Mouse (Mus musculus) midbrain, embryonic 12.5 days (tissue): ENCODE results near the gene Pcyox1. TPM values are rescaled to one million over a fixed set of nuclear protein-coding genes. Genes with fewer than 3 reads are reported as not detected.
"Not testable (repeated sequence)": the region's sequence is repeated elsewhere in the genome, so short reads cannot be mapped to it uniquely, and the experiment has no call there.

Source experiments
- ATAC-seq: fragments of 200-750 bp; cut with Nextera tagmentation; 2 replicates; pipeline ENCODE4 v1.8.0; 2017; ENCODE audit warnings: low read depth, moderate TSS enrichment, moderate library complexity; ENCODE audit not compliant: low FRiP score
- H3K27ac ChIP-seq: fragments of 300-500 bp; sonication (generic); replicated peaks from 2 replicates; pipeline ENCODE4 v1.5.1; 2016; ENCODE audit warnings: mild to moderate bottlenecking
- H3K27me3 ChIP-seq: fragments of 300-500 bp; sonication (generic); 2 replicates; pipeline ENCODE4 v1.6.1; 2016; ENCODE audit warnings: mild to moderate bottlenecking
- H3K36me3 ChIP-seq: fragments of 300-500 bp; sonication (generic); 2 replicates; pipeline ENCODE4 v1.6.1; 2016
- H3K4me1 ChIP-seq: fragments of 300-500 bp; sonication (generic); 2 replicates; pipeline ENCODE4 v1.6.1; 2016
- H3K4me2 ChIP-seq: fragments of 300-500 bp; sonication (generic); replicated peaks from 2 replicates; pipeline ENCODE4 v1.6.1; 2016; ENCODE audit warnings: mild to moderate bottlenecking, moderate library complexity
- H3K4me3 ChIP-seq: fragments of 300-500 bp; sonication (generic); 2 replicates; pipeline ENCODE4 v1.5.1; 2016; ENCODE audit warnings: mild to moderate bottlenecking
- H3K9ac ChIP-seq: fragments of 300-500 bp; sonication (generic); replicated peaks from 2 replicates; pipeline ENCODE4 v1.6.1; 2016; ENCODE audit warnings: mild to moderate bottlenecking, moderate library complexity
- H3K9me3 ChIP-seq: fragments of 300-500 bp; sonication (generic); 2 replicates; pipeline ENCODE4 v1.6.1; 2016; ENCODE audit warnings: mild to moderate bottlenecking
- WGBS: fragments of 180-500 bp; shearing (Covaris S2); methylation state at CpG from one replicate; pipeline ENCODE4 v1.1.7; 2016; 5-methylcytosine and 5-hydroxymethylcytosine counted together
- polyA plus RNA-seq: library from polyadenylated mRNA; unstranded; fragments of >200 nt; fragmentation: Nextera tagmentation; extraction: Ambion mirVana; gene quantifications from 2 replicates; pipeline ENCODE4 v1.2.1, GENCODE M21; 2016

Pcyox1 gene
- polyA plus RNA-seq, 1 experiment from 2014 or later = 128 TPM

DNA sequence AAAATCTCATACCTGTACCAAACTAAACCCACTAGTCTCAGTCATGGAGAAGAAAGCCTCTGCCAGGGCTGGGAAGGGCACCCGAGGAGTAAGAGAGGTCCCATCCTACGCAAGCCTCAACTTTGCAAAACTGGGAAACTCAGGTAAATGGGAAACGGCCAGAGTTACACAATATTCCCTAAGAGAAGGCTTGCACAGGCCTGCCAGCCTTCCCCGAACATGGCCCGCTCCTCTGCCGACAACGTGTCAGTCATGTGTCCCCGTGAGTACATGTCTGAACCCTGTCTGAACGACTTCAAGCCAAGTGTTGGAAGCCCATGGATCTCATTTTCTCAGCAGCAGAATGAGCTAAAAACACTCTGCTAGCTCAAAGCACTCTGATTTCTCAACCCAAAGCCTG is 1.9 kb downstream of the Pcyox1 start:
- H3K36me3 ChIP-seq = peaks cover 35% of the 10 kb centered on the region
- H3K4me1 ChIP-seq = peaks cover 26% of the 10 kb centered on the region
- H3K4me3 ChIP-seq = peak overlapping the region; percentile 91
- 90% methylated on average over 9 of the region's 9 CpGs for WGBS
- peak overlapping the region; percentile 90; the same call in 1 of the 2 replicates for H3K9ac ChIP-seq
- peak overlapping the region; percentile 70 for H3K4me2 ChIP-seq
- no peaks in the 10 kb centered on the region for H3K9me3 ChIP-seq
- H3K27me3 ChIP-seq = no peaks in the 10 kb centered on the region
- no peak for ATAC-seq
- no peak overlapping the region for H3K27ac ChIP-seq

DNA sequence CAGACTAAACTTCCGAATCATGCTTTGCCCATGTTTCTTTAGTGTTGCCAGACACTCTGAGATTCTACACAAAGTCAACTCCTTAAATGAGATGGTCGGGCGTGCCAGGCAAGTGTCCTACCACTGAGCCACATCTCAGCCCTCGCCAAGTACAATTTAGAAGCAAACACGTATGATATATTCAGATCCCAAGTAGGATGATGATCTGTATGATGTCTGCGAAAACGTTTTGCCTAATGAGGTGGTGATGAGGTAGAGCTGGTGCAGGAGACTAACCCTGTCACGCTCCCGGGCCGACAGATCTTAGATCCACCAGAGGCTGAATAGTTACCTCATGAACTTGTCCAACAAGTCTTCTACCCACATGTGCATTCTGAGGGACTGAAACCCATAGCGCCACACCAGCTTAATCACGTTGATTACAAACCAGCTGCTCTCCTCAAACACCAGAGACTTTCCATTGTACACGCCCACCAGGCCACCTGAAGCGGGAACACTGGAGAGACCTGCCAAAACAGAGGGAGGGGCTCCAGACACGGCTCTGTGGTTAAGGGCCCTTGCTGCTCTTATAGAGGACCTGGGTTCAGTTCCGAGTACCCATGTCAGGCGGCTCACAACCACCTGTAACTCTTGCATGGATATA is 2.8 kb downstream of the Pcyox1 start:
- no peak overlapping the region; the same call in 1 of the 2 replicates for H3K9ac ChIP-seq
- H3K27ac ChIP-seq = no peak overlapping the region
- peaks cover 43% of the 10 kb centered on the region for H3K36me3 ChIP-seq
- 93% methylated on average over 17 of the region's 17 CpGs for WGBS
- H3K4me3 ChIP-seq = no peak overlapping the region
- no peaks in the 10 kb centered on the region for H3K27me3 ChIP-seq
- peaks cover 26% of the 10 kb centered on the region for H3K4me1 ChIP-seq
- no peak overlapping the region for H3K4me2 ChIP-seq
- no peaks in the 10 kb centered on the region for H3K9me3 ChIP-seq
- no peak for ATAC-seq

DNA sequence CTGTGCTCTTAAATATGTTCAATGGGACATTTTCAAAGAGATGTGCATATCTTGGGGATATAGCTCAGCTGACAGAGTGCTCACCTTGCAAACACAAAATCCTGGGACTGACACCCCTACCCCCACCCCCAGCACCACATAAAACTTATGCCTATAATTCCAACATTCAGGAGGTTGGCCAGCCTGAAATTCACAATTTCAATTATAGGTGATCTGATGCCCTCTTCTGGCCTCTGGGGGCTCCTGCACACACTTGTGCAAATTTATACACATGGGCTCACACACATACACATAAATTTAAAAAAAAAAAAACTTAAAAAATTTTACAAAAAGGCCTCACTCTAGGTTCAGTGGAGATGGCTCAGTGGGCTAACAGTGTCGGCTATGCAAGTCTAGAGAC is 3.8 kb downstream of the Pcyox1 start:
- peaks cover 26% of the 10 kb centered on the region for H3K4me1 ChIP-seq
- no peak overlapping the region for H3K9ac ChIP-seq
- no peaks in the 10 kb centered on the region for H3K9me3 ChIP-seq
- H3K4me3 ChIP-seq = no peak overlapping the region
- H3K27ac ChIP-seq = no peak overlapping the region
- H3K27me3 ChIP-seq = no peaks in the 10 kb centered on the region
- no peak overlapping the region for H3K4me2 ChIP-seq
- ATAC-seq = no peak
- peaks cover 53% of the 10 kb centered on the region for H3K36me3 ChIP-seq
- 95% methylated on average over 1 of the region's 1 CpGs for WGBS

DNA sequence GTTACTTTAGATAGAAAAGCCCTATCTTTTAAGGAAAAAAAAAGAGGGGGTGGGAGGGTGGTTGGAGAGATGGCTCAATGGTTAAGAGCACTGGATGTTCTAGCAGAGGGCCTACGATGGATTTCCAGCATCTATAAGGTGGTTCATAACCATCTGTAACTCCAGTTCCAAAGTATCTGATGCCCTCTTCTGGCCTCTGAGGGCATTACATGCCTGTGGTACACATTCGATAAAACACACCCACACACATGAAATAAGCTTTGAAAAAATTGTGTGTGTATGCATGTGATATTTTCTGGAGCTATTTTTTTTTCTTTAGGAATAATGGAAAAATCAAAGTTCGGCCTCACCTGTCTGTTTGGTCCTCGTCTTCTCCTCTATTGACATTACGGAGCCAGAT is 5.6 kb downstream of the Pcyox1 start:
- H3K4me1 ChIP-seq = peaks cover 21% of the 10 kb centered on the region
- no peak for ATAC-seq
- H3K9me3 ChIP-seq = no peaks in the 10 kb centered on the region
- WGBS = 96% methylated on average over 5 of the region's 5 CpGs
- H3K9ac ChIP-seq = no peak overlapping the region
- H3K4me2 ChIP-seq = no peak overlapping the region
- H3K36me3 ChIP-seq = peaks cover 69% of the 10 kb centered on the region
- no peak overlapping the region for H3K4me3 ChIP-seq
- H3K27me3 ChIP-seq = no peaks in the 10 kb centered on the region
- H3K27ac ChIP-seq = no peak overlapping the region

DNA sequence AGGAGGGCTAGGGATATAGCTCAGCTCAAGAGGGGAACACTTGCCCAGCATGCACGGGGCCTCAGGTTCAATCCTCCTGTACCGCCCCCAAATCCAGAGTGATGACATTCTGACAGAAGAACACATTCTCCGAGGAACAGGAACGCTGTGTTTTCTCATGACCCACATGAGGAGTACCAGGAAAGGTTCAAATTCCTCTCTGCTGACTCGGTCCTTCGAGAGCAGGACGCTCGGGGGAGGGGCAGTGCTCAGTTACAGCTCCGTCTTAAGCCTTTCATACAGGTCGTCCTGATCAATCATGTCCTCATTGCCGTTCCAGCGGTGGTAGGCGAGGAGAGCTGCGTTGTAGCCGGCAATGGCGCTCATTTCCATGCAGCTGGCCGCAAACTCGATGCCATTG is 8.5 kb downstream of the Pcyox1 start:
- H3K9me3 ChIP-seq = no peaks in the 10 kb centered on the region
- peaks cover 72% of the 10 kb centered on the region for H3K36me3 ChIP-seq
- H3K9ac ChIP-seq = no peak overlapping the region
- H3K4me1 ChIP-seq = 0 out of 2 replicates have a peak, but pooled peaks cover under 1% of the 10 kb centered on the region
- no peak overlapping the region for H3K27ac ChIP-seq
- 89% methylated on average over 18 of the region's 18 CpGs for WGBS
- no peak for ATAC-seq
- H3K4me3 ChIP-seq = no peak overlapping the region
- no peaks in the 10 kb centered on the region for H3K27me3 ChIP-seq
- H3K4me2 ChIP-seq = no peak overlapping the region

DNA sequence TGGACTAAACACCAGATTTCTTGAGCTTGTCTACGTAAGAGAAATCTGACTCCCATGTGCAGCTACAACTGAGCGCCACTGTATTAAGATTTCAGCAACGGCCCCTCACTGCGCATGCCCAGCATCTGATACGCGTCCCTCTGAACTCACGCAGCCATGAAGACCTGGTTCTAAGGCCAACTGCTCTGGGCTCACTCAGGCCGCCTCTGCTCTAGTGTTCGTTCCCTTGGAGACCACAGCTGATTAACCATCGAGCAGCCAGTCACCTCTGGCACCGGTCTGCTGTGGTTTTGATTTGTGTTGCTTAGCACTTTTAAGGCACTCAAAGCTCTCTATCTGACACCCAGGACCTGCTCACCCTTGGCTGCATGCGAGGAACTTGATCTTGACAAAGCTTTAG is 9.6 kb downstream of the Pcyox1 start:
- 86% methylated on average over 12 of the region's 12 CpGs for WGBS
- ATAC-seq = no peak
- Histone ChIP-seq H3K9me3 (no peaks in the 10 kb centered on the region), H3K4me1 (no peaks in the 10 kb centered on the region), H3K4me3 (no peak overlapping the region), H3K27me3 (no peaks in the 10 kb centered on the region), H3K4me2 (no peak overlapping the region), H3K9ac (no peak overlapping the region), H3K36me3 (peaks cover 68% of the 10 kb centered on the region), H3K27ac (no peak overlapping the region)

DNA sequence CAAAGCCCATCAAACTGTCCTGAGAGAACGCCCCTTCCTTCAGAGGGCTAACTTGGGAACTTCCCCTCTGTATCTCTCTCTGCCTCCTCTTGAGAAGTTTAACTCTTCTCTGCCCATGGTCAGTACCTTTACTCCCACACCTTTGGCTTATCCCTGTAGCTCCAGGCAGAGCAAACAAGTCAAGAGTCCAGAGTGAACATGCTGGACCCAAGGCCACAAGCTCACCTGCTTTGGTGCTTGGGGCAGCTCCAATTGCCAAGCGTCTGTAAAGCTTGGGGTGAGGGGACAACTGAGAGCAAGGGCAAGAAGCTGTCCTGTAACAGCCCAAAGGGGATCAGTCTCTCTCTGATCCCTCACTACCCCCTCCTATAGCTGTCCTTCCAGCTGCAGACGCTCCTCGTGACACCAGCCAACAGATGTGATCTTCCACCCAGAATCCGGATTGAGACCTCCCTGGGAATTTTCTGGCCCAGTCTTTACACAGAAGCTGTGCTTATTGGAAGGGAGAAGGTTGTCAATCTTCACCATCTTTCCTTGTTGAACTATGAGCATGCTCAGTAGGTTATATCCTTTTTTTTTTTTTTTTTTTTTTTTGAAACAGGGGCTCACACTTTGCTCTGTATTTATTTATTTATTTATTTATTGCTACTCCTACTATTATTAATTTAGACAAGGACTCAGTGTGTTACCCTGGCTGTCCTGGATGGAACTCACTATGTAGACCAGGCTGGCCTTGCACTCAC is 11.4 kb downstream of the Pcyox1 start:
- no peaks in the 10 kb centered on the region for H3K9me3 ChIP-seq
- no peak overlapping the region for H3K4me3 ChIP-seq
- no peak overlapping the region for H3K4me2 ChIP-seq
- no peak for ATAC-seq
- H3K9ac ChIP-seq = no peak overlapping the region
- no peaks in the 10 kb centered on the region for H3K4me1 ChIP-seq
- H3K27me3 ChIP-seq = no peaks in the 10 kb centered on the region
- no peak overlapping the region for H3K27ac ChIP-seq
- peaks cover 50% of the 10 kb centered on the region for H3K36me3 ChIP-seq
- 86% methylated on average over 5 of the region's 5 CpGs for WGBS

DNA sequence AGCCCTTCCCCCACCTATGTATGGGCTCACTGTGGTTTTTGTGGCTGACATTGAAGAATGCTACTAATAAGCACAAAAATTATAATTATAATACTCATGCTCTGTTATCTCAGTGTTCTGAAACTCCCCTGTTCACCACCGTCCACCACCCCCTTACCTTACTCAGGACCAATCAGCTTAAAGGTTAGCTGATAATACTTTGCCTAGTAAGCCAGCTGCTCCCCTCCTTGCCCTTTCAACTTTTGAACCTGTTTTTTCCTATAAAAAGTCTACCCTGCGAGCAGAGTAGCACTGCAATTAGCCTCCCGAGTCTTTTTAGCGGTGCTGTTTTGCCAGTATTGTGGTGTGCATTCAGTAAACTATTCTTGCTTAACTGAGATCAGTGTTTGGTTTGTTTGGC is 12.3 kb downstream of the Pcyox1 start:
- ATAC-seq = no peak
- H3K36me3 ChIP-seq = peaks cover 47% of the 10 kb centered on the region
- 81% methylated on average over 4 of the region's 4 CpGs for WGBS

DNA sequence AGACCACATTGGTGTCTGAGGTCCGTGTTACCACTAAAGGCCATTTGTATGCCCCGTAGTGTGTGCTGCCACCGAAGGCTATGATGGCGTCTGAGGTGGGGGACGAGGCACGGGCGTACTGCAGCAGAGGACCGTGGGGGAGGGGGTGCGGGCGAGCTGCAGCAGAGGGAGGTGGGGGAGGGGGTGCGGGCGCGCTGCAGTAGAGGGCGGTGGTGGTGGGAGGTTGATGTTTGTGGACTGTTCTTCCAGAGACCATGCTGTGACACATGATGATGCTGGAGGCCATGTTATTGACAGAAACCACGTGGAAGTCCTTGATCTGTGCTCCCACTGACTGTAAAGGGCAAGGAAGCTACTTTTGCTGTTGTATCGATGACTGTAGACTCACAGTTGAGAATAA is 13.6 kb downstream of the Pcyox1 start:
- no peaks in the 10 kb centered on the region for H3K27me3 ChIP-seq
- H3K4me1 ChIP-seq = no peaks in the 10 kb centered on the region
- no peak for ATAC-seq
- H3K4me2 ChIP-seq = no peak overlapping the region
- no peak overlapping the region for H3K9ac ChIP-seq
- no peaks in the 10 kb centered on the region for H3K9me3 ChIP-seq
- no peak overlapping the region for H3K27ac ChIP-seq
- 54% methylated on average over 16 of the region's 16 CpGs for WGBS
- no peak overlapping the region for H3K4me3 ChIP-seq
- peaks cover 47% of the 10 kb centered on the region for H3K36me3 ChIP-seq

More for the DNA sequence above, 12.3 kb downstream of the Pcyox1 start:
- Histone ChIP-seq H3K4me2 (no peak overlapping the region), H3K27ac (no peak overlapping the region), H3K9me3 (no peaks in the 10 kb centered on the region), H3K4me1 (no peaks in the 10 kb centered on the region), H3K4me3 (no peak overlapping the region), H3K27me3 (no peaks in the 10 kb centered on the region), H3K9ac (no peak overlapping the region)

DNA sequence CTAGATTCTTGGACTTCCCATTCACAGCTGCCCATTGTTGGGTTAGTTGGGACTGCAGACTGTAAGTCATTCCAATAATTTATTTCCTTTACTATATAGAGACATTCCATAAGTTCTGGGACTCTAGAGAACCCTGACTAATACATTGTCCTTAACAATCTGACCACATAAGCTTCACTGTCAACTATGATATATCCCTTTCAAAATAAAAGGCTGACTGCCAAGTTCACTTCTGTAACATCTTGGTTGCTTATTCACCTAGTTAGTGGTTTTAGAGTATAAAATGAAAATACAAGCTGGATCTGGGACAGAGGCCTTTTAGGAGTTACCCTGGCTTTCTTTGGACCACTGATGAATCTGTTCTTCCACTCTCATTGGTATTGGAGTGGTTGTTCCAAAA is 14.4 kb downstream of the Pcyox1 start:
- H3K4me2 ChIP-seq = no peak overlapping the region
- no peak overlapping the region for H3K9ac ChIP-seq
- H3K27ac ChIP-seq = no peak overlapping the region
- H3K36me3 ChIP-seq = peaks cover 47% of the 10 kb centered on the region
- no peaks in the 10 kb centered on the region for H3K4me1 ChIP-seq
- H3K27me3 ChIP-seq = no peaks in the 10 kb centered on the region
- ATAC-seq = no peak
- H3K4me3 ChIP-seq = no peak overlapping the region
- H3K9me3 ChIP-seq = no peaks in the 10 kb centered on the region

DNA sequence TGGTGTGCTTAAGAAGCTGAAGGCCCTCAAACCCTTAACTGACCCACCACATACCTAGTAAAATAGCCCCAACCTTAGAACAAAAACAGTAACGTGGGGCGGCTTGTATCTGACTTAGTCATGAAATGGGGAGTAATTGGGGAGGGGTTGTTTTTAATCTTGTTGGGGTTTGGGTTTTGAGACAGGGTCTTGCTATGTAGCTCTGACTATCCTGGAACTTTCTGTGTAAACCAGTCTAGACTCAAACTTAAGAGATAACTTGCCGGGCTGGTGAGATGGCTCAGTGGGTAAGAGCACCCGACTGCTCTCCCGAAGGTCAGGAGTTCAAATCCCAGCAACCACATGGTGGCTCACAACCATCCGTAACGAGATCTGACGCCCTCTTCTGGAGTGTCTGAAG is 16.8 kb downstream of the Pcyox1 start:
- H3K36me3 ChIP-seq = peaks cover 47% of the 10 kb centered on the region
- 74% methylated on average over 8 of the region's 8 CpGs for WGBS
- H3K4me1 ChIP-seq, H3K4me3 ChIP-seq, H3K27ac ChIP-seq, H3K9me3 ChIP-seq, H3K9ac ChIP-seq, H3K27me3 ChIP-seq, H3K4me2 ChIP-seq, ATAC-seq: not testable (repeated sequence)

DNA sequence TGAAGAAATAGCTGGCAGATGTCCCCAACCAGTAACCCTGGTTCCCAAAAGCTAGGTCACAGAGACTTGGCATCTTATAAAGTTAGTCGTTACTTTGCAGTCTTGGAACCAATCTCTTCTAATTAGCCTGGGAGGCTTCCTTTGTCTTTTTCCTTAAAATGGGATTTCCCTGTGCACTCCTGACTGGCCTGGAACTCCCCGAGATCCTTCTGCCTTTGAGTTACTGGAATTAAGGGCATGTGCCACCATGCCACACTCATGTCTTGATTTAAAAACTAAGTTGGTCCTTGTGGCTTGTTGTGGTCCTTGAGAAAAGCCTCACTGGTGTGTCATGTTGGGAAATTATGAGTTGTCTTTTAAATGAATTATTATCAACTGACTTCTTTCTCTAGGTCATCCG is 18.6 kb downstream of the Pcyox1 start:
- no peak for ATAC-seq
- H3K9me3 ChIP-seq = no peaks in the 10 kb centered on the region
- no peaks in the 10 kb centered on the region for H3K27me3 ChIP-seq
- no peak overlapping the region for H3K9ac ChIP-seq
- H3K36me3 ChIP-seq = peaks cover 48% of the 10 kb centered on the region
- WGBS = 90% methylated on average over 3 of the region's 3 CpGs
- no peak overlapping the region for H3K4me3 ChIP-seq
- 0 out of 2 replicates have a peak, but pooled peaks cover 3% of the 10 kb centered on the region for H3K4me1 ChIP-seq
- no peak overlapping the region for H3K4me2 ChIP-seq
- no peak overlapping the region for H3K27ac ChIP-seq
